Mouse (Mus musculus): ENCODE data around the gene App.

The App gene

DNA sequence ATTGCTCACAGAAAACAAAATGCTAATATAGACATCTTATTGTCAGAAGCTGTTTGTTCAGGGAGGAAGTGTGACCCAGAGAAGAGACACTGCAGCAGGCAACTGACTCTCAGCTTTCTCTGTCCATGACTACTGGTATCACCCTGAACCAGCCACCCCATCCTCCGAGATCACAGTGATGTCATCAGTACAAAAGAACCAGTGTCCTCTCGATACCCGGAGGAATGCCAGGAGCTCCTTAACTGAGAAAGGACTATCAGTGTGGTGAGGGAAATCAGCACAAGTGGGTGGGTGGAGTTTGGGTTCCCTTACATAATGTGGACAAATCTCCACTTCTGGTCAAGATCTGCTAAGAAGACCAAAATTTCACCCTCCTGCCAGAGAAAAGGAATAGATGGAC is 150.5 kb downstream of the App start:
- DNase-seq (ENCODE audit: low spot score in 2 of 2), result no peak

DNA sequence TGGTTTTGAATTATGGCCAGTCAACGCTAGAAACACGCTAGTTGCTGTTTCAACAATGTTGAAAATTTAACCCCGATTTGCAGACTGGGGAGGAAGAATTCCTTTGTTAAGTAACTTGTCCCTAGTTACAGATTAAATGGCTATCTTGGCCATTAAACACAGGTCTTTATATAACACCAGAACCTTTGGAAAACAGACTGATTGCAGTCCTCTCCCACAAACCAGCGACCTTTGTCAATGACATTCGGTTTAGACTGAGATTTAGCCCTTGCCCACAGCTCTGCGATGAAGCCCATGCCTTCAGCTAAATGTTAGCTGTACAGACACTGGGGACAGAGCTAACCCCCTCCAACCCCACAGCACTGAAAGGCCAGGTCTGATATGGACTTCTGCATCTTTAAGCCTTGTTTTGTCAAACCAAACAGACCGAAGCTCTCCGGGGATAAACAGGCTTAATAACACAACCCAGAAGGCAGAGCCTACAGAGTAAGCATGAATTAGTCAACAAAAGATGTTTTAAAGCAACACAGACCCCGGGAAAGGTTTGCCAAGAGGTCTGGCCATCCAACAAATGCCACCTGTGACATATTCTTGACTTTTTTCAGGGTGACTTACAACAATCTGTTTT is 152.8 kb downstream of the App start:
- DNase-seq (ENCODE audit: low spot score in 2 of 2), result no peak

DNA sequence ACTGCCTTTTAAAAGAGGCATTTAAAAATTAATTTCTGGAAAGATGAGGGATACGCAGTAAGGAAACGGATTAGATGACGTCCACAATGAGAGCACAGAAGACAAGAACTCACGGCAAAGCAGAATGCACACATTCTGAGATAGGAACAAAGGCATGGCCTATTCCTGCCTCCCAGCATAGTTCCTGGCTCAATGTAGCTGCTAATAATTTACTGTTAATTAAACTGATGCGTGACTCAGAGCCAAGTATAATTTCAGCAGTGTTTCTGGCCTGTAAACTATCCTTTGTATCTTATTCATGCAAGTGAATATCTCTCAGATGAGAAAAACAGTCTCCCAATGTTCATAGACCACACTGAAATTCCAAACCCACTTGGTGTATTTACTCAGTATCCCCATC is 154.3 kb downstream of the App start:
- DNase-seq (ENCODE audit: low spot score in 2 of 2), result no peak

DNA sequence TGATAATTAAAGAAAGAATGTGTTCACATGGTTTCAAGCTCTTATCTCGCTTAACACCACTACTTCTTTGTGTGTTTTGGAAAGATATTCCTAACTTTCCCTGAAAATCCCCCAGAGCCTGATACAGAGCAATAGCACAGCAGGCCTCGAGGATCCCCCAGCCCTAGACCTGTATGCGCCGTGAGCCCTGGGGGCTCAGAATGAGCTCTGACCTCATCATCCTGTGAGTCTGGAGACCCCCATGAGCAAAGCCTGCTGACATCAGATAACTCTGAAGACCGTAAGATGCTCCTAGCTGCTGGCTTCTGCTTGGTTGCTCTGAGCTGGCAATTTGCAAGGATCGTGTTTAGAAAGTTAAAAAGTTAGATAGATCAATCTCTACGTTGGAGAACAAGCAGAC is 155.7 kb downstream of the App start:
- no peak for DNase-seq (ENCODE audit: low spot score in 2 of 2)

DNA sequence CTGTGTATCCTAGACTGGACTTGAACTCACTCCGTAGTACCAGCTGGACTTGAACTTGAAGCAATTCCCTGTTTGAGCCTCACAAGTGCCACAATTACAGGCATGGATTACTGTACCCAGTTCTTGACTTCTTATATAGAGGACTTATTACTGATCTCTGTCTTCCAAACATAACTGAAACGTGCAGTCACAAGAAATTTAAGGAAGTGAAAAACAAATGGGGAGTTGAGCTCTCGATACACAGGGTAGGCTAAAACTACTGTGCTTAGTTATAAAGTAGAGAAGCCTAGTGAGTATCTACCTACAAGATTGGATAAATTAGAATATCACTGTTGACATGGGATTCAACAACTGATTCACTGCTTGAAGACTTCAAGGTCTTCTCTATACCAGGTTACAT is 160.9 kb downstream of the App start:
- DNase-seq (ENCODE audit: low spot score in 2 of 2), result no peak

DNA sequence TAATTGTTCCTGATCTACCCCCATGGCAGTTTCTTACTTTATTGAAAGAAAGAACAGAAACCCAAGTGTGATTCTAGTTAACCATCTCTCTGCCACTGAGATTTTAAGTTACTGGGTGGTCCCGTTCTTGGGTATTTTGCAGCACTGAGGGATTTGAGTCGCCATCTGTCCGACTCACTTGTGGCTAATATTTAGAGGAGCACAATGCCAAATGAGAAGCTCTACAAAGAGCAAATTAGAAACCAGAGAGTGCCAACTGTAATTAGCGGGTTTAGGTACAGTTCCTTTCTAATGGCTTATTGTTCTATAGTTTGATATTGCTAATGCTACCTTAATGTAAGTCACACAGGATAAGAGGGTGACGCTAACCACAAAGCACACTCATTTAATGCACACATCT is 161.4 kb downstream of the App start:
- no peak for DNase-seq (ENCODE audit: low spot score in 2 of 2)

DNA sequence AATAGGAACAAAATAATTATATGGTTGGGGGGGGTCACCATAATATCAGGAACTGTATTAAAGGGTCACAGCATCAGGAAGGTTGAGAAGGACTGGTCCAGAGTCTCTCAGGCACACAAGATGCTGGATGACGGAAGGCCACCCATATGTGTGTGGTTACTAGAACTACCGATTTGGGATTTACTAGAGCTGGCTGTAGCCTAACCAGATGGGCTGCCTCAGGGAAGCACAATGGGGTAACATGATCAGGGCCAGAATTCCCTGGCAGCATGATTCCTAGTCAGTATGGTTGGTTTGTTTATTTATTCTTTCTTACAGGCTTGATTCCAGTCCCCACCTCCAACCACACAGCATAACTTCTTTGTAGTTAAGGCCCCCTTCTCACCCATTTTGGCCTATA is 162.9 kb downstream of the App start:
- DNase-seq (ENCODE audit: low spot score in 2 of 2), result no peak

DNA sequence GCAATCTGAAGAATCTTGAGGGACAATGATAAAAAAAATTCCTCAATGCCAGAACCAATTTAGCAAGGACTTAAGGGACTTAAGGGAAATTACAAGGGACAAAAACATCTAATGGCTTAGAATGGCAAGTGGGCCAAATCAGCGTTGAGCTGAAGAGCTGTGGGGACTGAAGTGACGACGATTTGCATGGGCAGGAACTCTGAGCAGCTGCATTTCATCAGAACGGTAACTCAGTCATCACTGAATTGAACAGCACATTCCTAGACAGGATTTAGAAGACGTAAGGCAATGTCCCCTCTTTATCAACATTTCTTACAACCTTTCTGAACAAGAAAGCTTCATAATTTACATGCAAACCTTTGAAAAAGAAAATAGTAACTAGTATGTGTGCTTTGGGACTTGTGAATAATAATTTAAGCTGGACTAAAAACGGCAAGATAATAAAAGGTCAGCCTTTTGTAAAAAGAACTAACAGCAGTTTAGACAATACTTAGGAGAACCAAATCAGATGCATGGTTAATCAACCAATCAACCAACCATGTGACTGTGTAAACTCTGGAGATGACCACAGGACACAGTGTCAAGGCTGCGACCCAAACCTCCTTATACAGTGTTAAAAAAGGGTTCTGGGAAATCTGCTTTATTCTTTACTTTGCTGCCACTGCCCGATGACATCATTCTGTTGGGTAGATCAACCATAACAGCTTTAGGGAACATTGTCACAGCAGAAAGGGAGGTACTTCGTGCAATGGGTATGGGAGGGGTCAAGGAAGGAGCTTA is 164.5 kb downstream of the App start:
- no peak for DNase-seq (ENCODE audit: low spot score in 2 of 2)

DNA sequence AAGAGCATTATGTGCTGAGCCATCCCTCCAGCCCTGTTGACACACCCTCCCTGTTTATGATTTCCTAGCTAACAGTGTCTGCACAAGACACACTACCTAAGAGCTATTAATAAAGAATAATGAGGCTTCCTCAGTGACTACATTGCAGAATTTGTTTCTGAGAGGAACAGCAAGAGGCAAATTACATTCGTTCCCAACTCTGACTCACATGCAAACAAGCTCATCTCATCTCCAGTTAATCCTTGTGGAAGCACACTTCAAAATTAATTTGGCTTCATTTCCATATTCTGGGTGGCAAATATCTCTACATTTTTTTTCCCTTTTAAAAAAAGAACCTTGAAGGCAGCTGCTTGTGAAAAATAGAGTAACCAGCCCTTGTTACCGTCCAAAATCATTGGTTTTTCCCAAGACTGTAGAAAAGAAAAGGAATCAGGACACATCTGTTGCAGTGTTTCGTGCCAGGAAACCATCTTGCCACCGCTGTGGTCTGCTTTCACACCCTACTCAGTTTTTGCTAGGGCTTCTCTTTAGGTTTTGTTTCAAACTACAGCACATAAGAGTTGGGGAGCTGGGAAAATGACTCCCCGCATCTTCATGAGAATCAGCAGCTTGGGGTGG is 171.5 kb downstream of the App start:
- DNase-seq (ENCODE audit: low spot score in 2 of 2), result peak; percentile 77 to 84

DNA sequence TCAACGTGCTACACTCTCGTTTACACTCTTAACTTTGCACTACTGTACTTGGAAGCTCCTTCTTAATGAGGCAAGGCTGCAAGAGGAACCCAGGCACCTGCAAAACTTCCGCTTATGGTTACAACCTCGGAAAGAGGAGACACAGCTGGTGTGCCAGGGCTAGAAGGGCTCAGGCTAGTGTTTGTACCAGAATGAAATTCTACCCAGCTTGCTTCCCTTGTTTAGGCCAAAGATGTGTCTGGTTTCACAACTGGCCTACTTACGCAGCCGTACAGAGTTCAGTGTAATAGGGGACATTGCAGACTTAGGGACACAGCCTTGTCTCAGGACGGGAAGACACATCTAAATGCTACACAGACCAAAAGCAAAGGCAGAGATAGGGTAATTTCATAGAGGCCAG is 173.3 kb downstream of the App start:
- DNase-seq (ENCODE audit: low spot score in 2 of 2), result no peak

DNA sequence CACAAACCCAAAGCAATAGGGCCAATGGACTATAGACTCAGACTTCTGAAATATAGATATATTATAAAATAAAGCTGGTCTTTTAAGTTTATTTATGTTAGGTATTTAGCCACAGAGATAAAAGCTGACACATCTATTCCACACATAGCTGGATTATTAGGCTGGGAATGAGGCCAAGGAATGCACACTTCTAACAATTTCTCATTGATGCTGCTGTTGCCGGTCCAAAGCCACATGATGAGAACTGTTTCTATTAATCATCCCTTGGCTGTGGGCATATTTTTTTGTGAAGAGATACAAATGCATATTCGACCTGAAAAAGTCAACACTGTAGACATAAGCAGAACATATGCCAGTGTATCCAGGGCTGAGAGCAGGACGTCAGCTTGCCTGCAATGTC is 176.0 kb downstream of the App start:
- no peak for DNase-seq (ENCODE audit: low spot score in 2 of 2)

DNA sequence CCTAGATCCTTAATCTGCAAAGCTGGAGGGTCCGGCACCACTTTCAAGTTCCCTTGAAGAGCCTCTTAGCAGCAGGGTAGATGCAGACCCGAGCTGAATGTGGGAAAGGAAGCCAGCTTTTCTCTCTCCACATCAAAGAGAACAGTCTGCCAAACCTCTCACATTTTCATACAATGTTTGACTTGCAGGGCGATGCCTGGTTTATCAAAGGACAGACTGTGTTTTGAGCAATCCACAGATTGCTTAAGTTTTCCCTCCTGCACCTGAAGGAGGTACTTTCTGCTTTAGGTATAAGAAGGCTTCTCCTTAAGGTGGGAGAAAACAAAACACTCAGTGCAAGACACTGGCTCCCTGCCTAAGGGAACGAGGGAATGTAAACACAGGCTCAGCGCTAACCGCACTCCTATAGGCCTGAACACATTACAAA is 178.1 kb downstream of the App start:
- no peak for DNase-seq (ENCODE audit: low spot score in 2 of 2)

DNA sequence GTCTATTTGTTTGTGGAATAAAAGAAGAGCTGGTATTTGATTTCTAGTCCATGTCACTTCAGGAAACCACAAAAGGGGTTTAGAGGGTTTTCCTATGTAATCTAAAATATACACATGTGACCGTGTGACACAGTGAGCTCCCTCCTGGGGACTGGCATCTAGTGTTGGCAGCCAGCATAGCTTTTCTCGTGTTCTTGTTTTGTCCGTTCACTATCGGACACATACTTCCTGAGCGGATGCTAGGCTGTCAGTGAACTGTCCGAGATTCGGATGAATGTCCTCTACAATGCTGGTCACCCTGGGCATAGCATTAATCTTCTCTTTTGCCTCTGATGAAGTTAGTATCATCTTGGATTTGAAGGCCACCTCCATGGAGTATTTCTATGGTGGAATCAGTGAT is 180.7 kb downstream of the App start:
- no peak for DNase-seq (ENCODE audit: low spot score in 2 of 2)

DNA sequence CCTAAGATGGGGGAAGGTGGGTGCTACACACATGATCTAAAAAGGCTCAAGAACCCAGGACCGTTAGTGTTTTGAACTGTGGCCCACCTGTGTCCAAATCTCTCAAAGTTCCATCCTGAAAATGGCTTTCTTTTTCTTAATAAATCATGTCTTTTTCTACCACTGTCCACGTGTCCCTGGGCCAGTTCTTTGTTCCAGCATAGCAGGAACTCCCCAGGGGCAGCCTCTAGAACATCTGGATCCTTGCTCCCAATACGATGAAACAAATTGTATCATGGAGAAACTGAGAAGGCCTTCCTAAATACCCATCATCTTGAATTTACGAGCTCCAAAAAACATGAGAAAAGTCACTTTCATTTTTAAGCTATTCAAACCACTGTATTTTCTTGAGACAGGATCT is 182.6 kb downstream of the App start:
- no peak for DNase-seq (ENCODE audit: low spot score in 2 of 2)

DNA sequence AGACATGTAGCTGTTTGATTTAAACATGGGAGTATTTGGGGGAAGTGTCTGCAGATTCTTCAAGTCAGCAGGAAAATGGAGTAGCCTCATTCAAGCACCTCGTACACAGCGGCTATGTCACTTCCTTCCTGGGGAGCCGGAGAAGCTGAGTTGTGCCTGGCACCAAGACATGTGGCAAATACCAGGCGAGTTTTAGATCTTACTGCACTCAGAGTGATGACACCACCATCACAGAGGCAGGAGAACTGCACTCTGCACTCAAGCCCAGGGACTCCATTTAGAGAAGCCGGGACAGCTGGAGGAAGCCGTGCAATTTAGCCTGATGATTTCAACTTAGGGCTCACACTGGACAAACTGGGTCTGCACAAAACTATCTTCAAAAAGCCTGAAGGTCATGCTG is 183.6 kb downstream of the App start:
- DNase-seq (ENCODE audit: low spot score in 2 of 2), result peak in 1 of 2 experiments; percentile 49

DNA sequence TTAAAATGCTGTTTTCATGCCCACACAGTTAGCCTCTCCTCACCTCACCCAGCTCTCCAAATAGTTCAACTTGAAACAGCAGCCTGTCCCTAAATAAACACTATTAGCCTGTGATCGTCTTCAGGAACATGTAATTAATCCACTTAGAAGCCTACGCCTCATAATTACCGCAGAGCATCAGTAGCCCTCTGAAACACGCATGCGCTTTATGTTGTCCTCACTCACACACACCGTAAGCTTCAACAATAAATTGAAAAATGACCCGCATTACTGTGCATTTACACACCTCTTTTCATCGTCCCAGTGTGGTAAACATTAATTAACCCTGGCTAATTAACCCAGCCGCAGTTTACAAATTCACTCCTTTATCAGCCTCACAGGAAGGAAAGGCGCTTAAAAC is 184.1 kb downstream of the App start:
- no peak for DNase-seq (ENCODE audit: low spot score in 2 of 2)

DNA sequence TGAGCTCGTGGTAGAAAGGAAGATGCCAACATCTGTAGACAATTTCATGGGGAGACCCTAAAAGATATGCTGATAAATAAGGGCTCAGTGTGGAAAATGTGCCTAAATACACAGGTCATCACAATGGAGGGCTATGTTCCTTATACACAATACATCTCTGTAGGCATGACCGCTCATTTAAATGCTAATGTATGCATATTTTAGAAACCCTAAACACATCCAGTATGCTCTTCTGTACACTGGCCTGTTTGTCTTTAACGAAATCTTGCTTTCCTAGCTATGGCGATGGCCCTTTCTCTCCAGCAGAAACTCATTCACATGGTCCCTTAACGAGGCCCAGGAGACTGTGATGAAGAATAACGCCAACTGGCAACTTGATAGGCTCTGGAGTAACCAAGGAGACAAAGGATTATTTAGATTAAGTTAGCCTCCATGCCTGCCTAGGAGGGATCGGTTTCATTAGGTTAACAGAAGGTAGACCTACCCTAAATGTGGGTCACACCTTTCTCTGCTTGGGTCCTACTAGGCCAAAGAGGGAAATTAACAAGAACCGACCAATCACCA is 185.8 kb downstream of the App start:
- no peak for DNase-seq (ENCODE audit: low spot score in 2 of 2)

DNA sequence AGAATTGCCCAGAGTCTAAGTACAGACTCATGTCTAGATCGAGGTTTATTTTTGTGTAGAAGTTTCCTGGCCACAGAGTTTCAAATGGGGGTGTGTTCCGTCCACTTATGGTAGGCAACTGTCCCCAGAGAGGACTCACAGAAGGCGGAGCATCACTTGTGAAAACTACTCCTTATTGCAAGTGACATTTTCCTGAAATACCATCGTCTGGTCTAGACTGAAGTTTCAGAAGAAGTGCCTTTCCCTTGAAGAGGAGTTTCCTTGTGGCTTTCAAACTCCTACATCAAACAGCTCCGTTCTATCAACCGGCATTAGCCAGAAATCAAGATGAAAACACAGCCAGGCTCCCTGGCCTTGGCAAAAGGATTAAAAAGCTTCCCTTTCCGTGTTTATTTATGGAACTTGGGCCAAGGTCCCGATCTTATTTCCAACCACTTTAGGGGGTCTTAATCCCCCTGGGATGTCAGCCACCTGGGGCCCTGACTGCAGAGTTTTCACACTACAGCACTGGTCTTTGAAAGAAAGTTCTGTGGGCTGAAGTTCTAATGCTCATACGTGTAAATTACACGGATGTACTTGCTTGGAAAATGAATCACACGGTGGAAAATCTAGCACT is 187.4 kb downstream of the App start:
- no peak for DNase-seq (ENCODE audit: low spot score in 2 of 2)

DNA sequence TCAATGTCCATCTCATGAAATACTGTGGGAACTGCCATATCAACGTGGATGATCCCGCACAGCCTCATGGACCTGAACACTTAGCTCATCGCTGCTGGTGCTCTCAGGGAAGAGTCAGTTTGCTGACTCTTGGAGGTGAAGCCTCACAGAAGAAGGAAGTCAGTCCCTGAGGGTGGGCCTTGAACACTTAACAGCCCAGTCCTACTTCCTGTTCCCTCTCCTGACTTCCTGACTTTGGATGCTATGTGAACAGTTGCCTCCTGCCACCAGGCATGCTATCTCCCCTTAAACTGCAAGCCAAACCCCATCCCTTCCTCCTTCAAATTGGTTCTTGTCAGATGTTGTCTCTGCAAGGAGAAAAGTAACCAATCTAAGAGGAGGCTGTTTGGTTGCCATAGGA is 188.2 kb downstream of the App start:
- no peak for DNase-seq (ENCODE audit: low spot score in 2 of 2)

DNA sequence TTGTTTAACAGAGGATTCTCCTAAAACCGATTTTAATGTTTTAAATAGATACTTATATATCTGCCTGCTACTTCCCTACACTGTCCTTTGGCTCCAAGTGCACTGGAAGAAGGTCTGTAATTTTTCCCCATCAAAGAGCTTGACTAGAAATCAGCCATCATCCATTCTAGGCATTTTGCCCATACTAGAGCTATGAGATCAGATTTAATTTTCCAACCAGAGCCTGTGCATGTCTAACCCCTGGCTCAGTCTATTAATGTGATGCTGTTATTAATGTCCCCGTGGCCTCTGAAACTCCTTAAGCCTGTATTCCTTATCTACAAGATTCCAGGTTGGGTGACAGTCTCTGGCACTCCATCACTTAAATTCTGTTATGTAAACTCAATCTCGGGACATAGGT is 190.1 kb downstream of the App start:
- DNase-seq (ENCODE audit: low spot score in 2 of 2), result no peak

DNA sequence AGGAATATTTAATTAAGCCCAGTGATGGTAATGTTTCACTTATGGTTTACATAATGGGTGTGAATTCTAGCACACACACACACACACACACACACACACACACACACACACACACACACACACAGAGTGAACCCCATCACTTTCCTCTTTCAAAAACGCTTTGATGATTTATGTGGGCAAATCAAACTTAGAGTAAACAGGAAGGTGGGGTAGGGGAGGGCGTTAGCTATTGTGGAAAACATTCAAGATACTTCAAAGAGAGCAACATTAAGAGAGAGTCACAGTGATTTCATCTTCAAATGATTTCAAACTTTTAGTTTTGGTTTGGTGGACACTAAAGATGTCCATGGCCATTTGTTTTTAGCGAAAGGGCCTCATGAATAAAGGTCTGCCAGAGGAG is 191.0 kb downstream of the App start:
- no peak for DNase-seq (ENCODE audit: low spot score in 2 of 2)

DNA sequence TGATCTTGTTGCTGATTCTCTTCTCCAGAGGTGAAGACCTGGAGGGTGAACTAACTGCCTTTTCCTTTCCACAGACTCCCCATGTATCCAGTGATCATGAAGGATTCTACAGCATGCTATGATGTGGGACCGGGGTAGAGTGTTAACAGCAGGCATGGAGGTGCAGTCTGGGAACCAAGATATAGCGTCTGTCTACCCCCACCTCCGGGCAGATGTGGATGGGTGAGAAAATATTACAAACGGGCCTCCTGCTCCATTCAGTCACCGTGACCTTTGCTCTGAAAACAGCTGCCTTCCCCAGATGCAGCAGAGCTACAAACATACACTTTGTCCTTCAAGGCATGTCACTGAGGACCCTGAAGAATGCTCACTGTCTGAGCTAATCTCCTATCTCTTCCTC is 195.0 kb downstream of the App start:
- DNase-seq (ENCODE audit: low spot score in 2 of 2), result no peak

DNA sequence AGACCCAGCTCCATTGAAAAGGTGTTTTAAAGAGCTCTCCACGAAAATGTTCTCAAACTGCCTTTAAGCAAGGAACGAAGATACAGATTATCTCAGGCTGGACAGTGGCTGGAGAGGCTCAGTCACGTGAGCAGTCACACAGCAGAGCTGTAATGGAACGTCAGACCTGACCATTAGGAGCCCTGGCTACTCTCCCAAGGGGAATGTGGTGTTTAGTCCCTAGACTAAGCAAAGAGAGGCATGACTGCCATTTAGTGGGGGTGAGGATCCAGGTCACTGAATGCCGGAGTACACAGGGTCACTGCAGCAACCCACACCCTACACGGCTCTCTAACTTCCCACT is 199.4 kb downstream of the App start:
- DNase-seq (ENCODE audit: low spot score in 2 of 2), result no peak

Measured in right cerebral cortex, postnatal 10 days (tissue).